Mouse (Mus musculus): ENCODE data around the gene Jkamp. TPM values are rescaled to one million over a fixed set of nuclear protein-coding genes. Genes with fewer than 3 reads are reported as not detected.

Gene Jkamp
- total RNA-seq, 2 experiments from 2014 or later, result 9.5 to 10.3 TPM

GRCm38 (mm10) chr12:72069626-72070326, 15.6 kb upstream of the Jkamp start:
- no peak for TF ChIP-seq CTCF (IDR thresholded peaks at IDR 0.05)
- no peak for DNase-seq
- Histone ChIP-seq H3K4me3 (peak overlapping the region; percentile 85), H3K27ac (peak overlapping the region; percentile 76; the same call in 1 of the 2 replicates)
- intact Hi-C loops (cut with DNase I), result no loop called here

- intact Hi-C loops (cut with DNase I), result no loop called here
- Histone ChIP-seq H3K27ac (peak within 1 kb of the TSS; percentile 76), H3K4me3 (peak within 1 kb of the TSS; percentile 85)
- peak; percentile 89 for DNase-seq
- peak; percentile 97; the same call in 1 of the 2 replicates for TF ChIP-seq CTCF (IDR thresholded peaks at IDR 0.05)
Observed at GRCm38 (mm10) chr12:72070327-72071269, 14.8 kb upstream of the Jkamp start, which contains the start of gene Gpr135. Gene Gpr135, minus strand, starts transcription at chr12:72071125.

- intact Hi-C loops (cut with DNase I), result no loop called here
- TF ChIP-seq CTCF (IDR thresholded peaks at IDR 0.05), result no peak
- DNase-seq, result no peak
- H3K4me3 ChIP-seq, result no peak overlapping the region
- no peak overlapping the region for H3K27ac ChIP-seq
Observed at GRCm38 (mm10) chr12:72078248-72078647, 7.1 kb upstream of the Jkamp start.

GRCm38 (mm10) chr12:72081961-72082360, 3.4 kb upstream of the Jkamp start:
- no peak for TF ChIP-seq CTCF (IDR thresholded peaks at IDR 0.05)
- Histone ChIP-seq H3K27ac (no peak overlapping the region), H3K4me3 (no peak overlapping the region)
- no peak for DNase-seq
- intact Hi-C loops (cut with DNase I), result loop anchor here (10.0 kb wide), 2 partner anchors 583 to 1257 kb away; partner anchors contain the start of genes Dhrs7 and Frmd6

- intact Hi-C loops (cut with DNase I), result loop anchor here (10.0 kb wide), 2 partner anchors 582 to 1258 kb away; partner anchors contain the start of genes Dhrs7 and Frmd6
Observed at GRCm38 (mm10) chr12:72082370-72082769, 3.0 kb upstream of the Jkamp start.

GRCm38 (mm10) chr12:72083265-72083664, 2.1 kb upstream of the Jkamp start:
- intact Hi-C loops (cut with DNase I), result loop anchor here (10.0 kb wide), 2 partner anchors 582 to 1258 kb away; partner anchors contain the start of genes Dhrs7 and Frmd6

More at GRCm38 (mm10) chr12:72082370-72082769, 3.0 kb upstream of the Jkamp start:
- H3K27ac ChIP-seq, result no peak overlapping the region
- TF ChIP-seq CTCF (IDR thresholded peaks at IDR 0.05), result no peak
- peak; percentile 36 for DNase-seq
- H3K4me3 ChIP-seq, result peak overlapping the region; percentile 40

GRCm38 (mm10) chr12:72084261-72085023, 947 bp upstream of the Jkamp start:
- intact Hi-C loops (cut with DNase I), result loop anchor here (10.0 kb wide), 2 partner anchors 580 to 1260 kb away; partner anchors contain the start of genes Dhrs7 and Frmd6
- H3K27ac ChIP-seq, result peak overlapping the region; percentile 95
- DNase-seq, result peak; percentile 73
- no peak for TF ChIP-seq CTCF (IDR thresholded peaks at IDR 0.05)
- peak overlapping the region; percentile 88 for H3K4me3 ChIP-seq

More at GRCm38 (mm10) chr12:72083265-72083664, 2.1 kb upstream of the Jkamp start:
- Histone ChIP-seq H3K4me3 (no peak overlapping the region), H3K27ac (no peak overlapping the region)
- no peak for DNase-seq
- no peak for TF ChIP-seq CTCF (IDR thresholded peaks at IDR 0.05)

GRCm38 (mm10) chr12:72085024-72085328, 413 bp upstream of the Jkamp start:
- TF ChIP-seq CTCF (IDR thresholded peaks at IDR 0.05), result no peak
- Histone ChIP-seq H3K27ac (peak overlapping the region; percentile 95), H3K4me3 (peak overlapping the region; percentile 88)
- intact Hi-C loops (cut with DNase I), result loop anchor here (10.0 kb wide), 2 partner anchors 580 to 1260 kb away; partner anchors contain the start of genes Dhrs7 and Frmd6
- no peak for DNase-seq

GRCm38 (mm10) chr12:72086166-72086825, 907 bp downstream of the Jkamp start:
- intact Hi-C loops (cut with DNase I), result loop anchor here (10.0 kb wide), 2 partner anchors 579 to 1261 kb away; partner anchors contain the start of genes Dhrs7 and Frmd6
- peak overlapping the region; percentile 95 for H3K27ac ChIP-seq
- TF ChIP-seq CTCF (IDR thresholded peaks at IDR 0.05), result no peak
- peak overlapping the region; percentile 88 for H3K4me3 ChIP-seq
- DNase-seq, result no peak

- no peak for TF ChIP-seq CTCF (IDR thresholded peaks at IDR 0.05)
- intact Hi-C loops (cut with DNase I), result loop anchor here (10.0 kb wide), 2 partner anchors 575 to 1265 kb away; partner anchors contain the start of genes Dhrs7 and Frmd6
- H3K4me3 ChIP-seq, result no peak overlapping the region
- H3K27ac ChIP-seq, result no peak overlapping the region
- DNase-seq, result no peak
Observed at GRCm38 (mm10) chr12:72089802-72090201, 4.4 kb downstream of the Jkamp start.

- Histone ChIP-seq H3K27ac (no peak overlapping the region), H3K4me3 (no peak overlapping the region)
- intact Hi-C loops (cut with DNase I), result no loop called here
- no peak for DNase-seq
- TF ChIP-seq CTCF (IDR thresholded peaks at IDR 0.05), result no peak
Observed at GRCm38 (mm10) chr12:72096966-72097365, 11.6 kb downstream of the Jkamp start.

Measured in gastrocnemius, adult 2 months (tissue).